Mouse (Mus musculus): ENCODE results near the gene Ssna1.

The Ssna1 gene

DNA sequence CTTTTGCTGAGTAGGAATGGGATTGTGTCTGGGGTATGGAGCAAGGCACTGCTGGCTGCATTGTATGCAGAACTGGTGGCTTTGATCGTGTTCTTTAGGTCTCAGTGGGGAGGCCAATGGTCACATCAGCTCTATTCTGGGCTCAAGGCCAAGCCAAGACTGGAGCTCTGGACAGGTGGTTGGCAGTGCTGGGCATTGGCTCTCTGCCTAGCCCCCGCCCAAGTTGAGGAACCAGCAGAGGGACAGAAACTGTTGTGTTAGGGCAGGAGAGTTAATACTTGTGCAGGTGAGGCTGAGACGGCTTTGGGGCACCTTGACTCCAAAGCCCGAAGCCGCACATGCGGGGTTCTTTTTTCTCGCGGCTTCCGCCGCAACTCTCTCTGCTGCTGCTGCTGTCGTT, 17.4 kb upstream of the Ssna1 start, which contains the start of gene Lrrc26:
Gene Lrrc26 (plus strand): TSS at position 265 of the 400 bp plus-strand sequence.
- DNase-seq = peak; percentile 88

GRCm38 (mm10) chr2:25288734-25289345, 16.6 kb upstream of the Ssna1 start:
- DNase-seq = peak; percentile 60

DNA sequence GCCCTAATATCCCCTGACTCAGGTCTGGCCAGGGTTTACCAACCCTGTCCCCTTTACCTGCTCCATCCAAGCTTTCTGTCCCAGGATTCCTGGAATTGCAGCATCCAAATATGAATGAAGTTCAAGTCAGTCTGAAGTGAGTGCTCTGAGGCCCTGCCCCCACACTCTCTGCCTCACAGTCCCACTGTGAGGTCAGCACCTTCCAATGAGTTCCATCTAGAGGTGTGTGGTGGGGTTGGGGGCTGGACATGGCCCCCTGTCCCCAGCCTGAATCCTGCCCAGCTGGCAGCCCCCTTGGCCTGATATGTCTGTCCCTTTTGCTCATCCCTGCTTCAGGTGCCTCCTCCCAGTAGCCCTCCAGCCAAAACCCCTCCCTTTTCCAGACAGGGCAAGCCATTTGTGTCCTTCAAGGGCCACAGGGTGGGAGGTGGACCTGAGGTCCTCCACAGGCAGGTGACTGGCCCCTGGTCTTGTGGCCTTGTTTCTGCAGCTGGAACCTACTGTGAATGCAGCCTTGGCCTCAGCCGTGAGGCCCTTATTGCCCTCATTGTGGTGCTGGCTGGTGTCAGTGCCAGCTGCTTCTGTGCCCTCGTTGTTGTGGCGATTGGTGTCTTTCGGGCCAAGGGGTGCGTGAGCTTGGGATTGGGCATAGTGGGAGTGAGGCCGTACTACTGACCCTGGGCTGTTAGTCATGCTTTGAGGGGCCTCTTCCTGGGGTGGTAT, 15.8 kb upstream of the Ssna1 start, which contains the start of gene Tmem210:
Gene Tmem210 (plus strand): TSS at position 219 of the 723 bp plus-strand sequence.
- DNase-seq = peak; percentile 68

- peak; percentile 72 for DNase-seq
These were observed 14.8 kb upstream of the Ssna1 start for GRCm38 (mm10) chr2:25286837-25287636.

GRCm38 (mm10) chr2:25286314-25286713, 14.1 kb upstream of the Ssna1 start:
- DNase-seq = peak; percentile 44

DNA sequence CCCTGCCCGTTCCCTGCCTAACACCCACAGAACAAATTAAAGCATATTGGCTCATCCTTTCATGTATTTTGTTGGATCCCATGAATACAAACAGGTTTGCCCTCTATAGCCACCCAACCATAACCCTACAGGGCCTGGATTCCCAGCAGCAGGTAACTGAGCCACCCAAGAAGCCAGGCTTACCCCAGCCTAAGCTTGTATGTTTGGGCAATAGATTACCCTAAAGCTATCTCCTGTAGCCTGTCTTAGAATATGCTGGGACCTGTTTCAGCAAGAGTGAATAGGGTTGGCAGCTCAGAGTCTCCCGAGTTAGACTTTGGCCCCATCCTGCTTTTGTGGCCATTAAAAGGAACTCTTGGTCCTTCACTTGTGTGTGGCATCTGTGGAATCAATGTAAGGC, 13.3 kb upstream of the Ssna1 start:
- no peak for DNase-seq

DNA sequence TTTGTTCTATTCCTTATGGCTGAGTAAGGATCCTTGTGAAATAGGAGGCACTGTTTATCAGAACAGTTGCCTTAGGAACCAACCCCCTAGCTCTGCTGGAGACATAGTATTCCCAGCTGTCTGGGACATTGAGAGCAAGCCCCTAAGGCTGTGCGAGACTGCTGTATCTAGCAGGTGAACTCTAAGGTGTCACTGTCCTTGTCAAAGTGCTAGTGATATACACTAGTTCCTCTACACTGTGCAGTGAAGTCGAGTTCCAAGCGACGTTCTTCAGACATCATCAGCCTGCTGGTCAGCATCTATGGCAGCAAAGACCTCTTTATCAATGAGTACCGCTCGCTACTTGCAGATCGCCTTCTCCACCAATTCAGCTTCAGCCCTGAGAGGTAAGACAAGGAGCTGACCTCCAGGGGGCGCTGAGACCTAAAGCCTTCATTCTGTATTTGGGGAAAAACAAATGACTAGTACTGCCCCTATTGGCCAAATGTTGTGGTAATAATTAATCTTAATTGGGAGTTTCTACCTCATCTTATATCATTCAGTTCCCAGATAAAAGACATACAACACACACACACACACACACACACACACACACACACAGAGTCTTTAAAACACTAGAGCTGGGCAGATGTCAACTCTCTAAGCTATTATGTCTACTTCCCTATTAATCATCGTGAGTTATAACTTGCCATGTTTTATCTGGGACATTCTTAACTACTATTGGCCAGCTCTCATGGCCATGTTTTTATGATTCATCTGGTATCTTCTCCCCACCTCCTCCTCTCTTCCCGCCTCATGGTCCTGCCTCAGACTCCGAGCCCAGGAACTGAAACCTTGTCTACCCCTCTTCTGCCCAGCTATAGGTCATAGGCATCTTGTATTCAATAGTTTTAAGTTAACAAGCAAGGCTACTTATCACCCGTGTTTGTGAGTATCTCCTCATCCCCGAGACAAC, 7.0 kb upstream of the Ssna1 start:
- DNase-seq = peak; percentile 82

- no peak for DNase-seq
These were observed 772 bp upstream of the Ssna1 start for GRCm38 (mm10) chr2:25273010-25273409.

DNA sequence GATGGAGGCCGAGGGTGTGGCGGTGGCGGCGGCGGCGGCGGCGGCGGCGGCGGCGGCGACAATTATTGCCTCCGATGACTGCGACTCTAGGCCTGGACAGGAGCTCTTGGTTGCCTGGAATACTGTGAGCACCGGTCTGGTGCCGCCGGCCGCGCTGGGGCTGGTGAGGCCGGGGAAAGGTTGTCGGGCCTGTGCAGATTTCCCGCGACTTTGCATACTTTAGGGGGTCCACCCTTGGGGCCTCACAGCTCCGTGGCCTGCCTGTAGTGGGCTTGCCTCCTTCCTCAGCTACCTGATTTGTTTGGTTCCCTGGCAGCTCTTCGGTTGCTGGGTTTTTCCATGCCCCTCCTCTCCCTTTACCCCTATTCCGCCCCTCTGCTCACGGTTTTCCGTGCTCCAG, 277 bp upstream of the Ssna1 start:
- no peak for DNase-seq

DNA sequence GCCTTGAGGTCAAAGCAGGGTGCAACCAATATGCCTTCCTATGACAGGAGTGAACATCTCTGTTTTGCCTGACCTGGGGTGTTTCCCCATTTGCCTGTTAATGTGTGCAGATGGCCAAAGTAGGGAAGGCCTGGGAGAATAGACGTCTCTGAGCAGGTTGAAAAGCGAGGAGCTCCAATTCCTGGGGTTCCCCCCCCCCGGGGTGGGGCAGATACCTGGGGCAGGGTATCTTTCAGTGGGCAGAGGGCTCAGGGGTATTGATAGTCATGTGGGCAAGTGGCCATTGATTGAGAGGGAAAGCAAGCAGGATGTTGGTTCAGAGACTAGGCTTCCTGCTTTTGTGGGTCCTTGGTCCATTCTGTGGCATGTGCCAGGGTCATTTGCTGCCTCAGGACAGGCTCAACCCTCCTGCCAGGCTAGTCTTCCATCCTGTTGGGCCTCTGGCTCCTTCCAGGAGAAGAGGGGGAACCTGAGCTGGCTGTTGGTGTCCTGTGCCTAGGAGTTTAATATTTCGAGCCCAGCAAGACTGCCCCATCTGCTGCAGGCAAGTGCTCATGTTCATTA, 4.4 kb downstream of the Ssna1 start:
- DNase-seq = peak; percentile 72

- DNase-seq = peak; percentile 81
These were observed 5.0 kb downstream of the Ssna1 start for GRCm38 (mm10) chr2:25267241-25267640.

DNA sequence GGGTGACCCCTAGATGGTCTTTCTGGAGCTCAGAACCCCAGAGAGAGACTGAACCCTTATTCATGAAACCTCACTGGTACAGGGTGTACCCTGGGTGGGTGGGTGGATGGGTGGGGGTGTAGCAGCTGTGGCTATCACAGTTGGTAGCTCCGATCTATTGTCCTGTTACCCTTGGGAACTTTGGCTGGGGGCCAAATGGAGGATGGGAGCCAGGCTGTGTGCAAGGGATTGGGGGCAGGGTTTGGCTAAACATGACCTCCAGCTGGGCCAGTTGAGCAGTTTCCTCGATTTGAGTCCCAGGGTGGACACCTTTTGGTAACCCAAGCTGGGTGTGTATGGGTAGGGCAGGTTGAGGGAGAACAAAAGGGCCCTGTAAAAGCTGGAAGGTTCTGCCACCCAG, 5.5 kb downstream of the Ssna1 start:
- DNase-seq = peak; percentile 88

GRCm38 (mm10) chr2:25265897-25266656, 6.2 kb downstream of the Ssna1 start:
- peak; percentile 99 for DNase-seq

GRCm38 (mm10) chr2:25264851-25265250, 7.4 kb downstream of the Ssna1 start:
- peak; percentile 95 for DNase-seq

DNA sequence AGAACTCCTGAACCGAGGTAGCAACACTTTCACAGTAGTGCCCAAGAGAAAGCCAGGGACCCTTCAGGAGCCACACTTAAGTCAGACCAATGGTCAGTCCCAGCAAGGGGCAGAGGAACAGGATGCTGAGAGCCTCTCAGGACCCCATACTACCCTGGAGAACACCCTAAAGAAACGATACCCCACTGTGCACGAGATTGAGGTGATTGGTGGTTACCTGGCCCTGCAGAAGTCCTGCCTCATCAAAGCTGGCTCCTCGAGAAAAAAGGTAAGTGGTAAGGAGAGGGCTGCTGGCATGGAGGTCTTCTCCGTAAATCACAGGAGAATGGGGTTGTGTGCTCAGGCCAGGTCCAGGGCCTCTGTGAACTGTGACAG, 8.0 kb downstream of the Ssna1 start:
- peak; percentile 67 for DNase-seq

DNA sequence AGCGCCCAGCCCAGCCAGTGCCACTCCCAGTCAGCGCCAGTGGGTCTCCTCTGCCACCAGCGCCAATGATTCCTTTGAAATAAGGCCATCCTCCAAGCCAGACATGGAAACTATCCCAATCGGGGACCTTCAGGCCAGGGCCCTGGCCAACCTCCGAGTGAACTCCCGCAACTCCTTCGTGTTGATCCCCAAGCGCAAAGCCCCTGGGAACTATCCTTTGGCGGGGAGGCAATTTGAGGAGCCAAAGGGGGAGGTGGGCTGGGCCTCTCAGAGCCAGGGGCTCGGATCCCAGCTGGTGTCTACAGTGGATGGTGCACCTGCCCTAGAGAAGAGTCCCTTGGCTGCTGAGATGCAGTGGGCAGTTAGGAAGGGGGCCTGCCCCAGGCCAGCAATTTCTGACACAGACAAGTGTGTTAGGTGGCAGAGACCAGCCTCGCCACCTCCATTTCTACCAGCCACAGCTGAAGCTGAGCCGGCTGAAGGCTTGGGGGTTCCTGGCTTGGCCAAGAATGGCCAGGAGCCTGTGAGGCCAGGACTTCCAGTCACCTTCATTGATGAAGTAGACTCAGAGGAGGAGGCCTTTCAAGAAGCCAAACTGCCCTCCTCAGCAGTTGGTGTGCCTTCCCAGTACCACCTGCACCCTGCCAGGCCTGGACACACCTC, 8.5 kb downstream of the Ssna1 start:
- DNase-seq = peak; percentile 79

- DNase-seq = peak; percentile 87
These were observed 9.2 kb downstream of the Ssna1 start for GRCm38 (mm10) chr2:25262795-25263622.

- DNase-seq = peak; percentile 99
These were observed 9.9 kb downstream of the Ssna1 start, which contains the start of gene Tprn for GRCm38 (mm10) chr2:25262291-25262767. Tprn (plus strand) TSS chr2:25262618.

DNA sequence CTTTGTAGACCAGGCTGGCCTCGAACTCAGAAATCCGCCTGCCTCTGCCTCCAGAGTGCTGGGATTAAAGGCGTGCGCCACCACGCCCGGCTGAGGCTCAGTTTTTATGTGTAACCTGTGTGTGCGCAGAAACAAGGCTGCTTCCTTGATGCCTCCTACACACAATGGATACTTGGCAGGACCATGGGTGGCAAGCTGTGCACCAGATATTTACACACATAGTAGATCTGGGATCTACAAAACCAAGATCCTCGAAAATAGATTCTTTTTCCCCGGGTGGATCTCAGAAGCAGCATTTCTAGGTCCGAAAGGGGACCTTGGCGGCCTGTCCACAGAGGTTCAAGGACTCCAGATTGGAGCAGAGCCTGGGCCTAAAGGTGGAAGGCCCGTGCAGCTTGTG, 10.4 kb downstream of the Ssna1 start:
- DNase-seq = no peak

DNA sequence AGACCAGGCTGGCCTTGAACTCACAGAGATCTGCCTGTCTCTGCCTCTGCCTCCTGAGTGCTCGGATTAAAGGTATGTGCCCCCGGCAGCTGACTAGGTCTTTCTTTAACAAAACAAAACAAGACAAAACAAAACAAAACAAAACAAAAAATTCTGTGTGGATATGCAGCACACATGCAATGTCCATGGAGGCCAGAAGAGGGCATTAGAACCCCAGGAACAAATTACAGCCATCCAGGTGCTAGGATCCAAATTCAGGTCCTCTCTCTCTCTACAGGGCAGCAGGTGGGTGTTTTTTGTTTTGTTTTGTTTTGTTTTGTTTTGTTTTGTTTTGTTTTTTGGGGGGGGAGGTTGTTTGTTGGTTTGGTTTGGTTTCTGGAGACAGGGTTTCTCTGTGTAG, 13.4 kb downstream of the Ssna1 start:
- no peak for DNase-seq

All from cerebellum, adult 9-11 months (tissue).